Mouse (Mus musculus): ENCODE measurements around the gene Pdcl.

GRCm38 (mm10) chr2:37395539-37395938 lies 36.4 kb upstream of the Pdcl start:
- no peak for TF ChIP-seq CTCF (IDR thresholded peaks at IDR 0.05; ENCODE audit: borderline replicate concordance, control insufficient read depth, extremely low read depth, insufficient read depth, low read length, poor library complexity)
- TF ChIP-seq POLR2A (IDR thresholded peaks at IDR 0.05; ENCODE audit: control insufficient read depth, extremely low read depth, insufficient read depth, low read length, poor library complexity), result no peak

Measured in thymus, adult 2 months (tissue).